Mouse (Mus musculus) embryonic stem cell, embryonic (primary cell): ENCODE results near the gene Nsun2.

Experiments used
- CTCF ChIA-PET, 4 experiments: fragments of 300-600 bp in 2 of 4; fragments of 350-600 bp in 2 of 4; sonication (Branson Sonifier 250); formaldehyde crosslinking; loops; one replicate each; lab custom pipeline; 2022; ENCODE audit warnings: inconsistent platforms in 2 of 4; lab: Charles Lee
- POLR2A ChIA-PET, 4 experiments: fragments of 300-600 bp in 2 of 4; fragments of 350-600 bp in 2 of 4; sonication (Branson Sonifier 250); formaldehyde crosslinking; loops; one replicate each; lab custom pipeline; 2022; ENCODE audit warnings: antibody characterized with exemption in 4 of 4, inconsistent platforms in 1 of 4; lab: Charles Lee

Gene Nsun2

DNA sequence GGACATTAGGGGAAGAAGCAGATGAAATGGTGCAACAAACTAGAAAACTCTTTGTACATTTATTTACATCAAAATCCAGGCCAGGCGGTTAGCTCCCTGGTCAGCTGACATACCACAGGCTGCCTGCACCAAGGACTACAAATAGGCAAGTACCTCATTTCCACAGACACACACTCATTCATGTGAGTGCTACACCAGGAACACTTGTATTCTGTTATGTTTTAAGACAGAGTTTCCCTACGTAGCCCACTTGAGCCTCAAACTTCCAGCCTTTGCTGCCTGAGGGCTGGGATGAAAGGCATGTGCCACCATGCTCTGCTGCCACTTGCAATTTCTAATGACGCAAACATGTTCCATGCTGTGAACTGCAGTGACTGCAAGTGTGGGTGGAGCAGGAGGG is 18.5 kb upstream of the Nsun2 start:
- POLR2A ChIA-PET, result interaction anchor here in 1 of 4 experiments (1.0 kb wide), 1 partner anchor 12 kb away, joined by 3 read pairs; no protein-coding TSS in a partner anchor
- CTCF ChIA-PET, result no interaction called here

GRCm38 (mm10) chr13:69517445-69517844 is 16.1 kb upstream of the Nsun2 start:
- CTCF ChIA-PET, result interaction anchor here in 3 of 4 experiments (0.6 to 2.4 kb wide), 6 partner anchors 8 to 734 kb away, joined by 3 to 9 read pairs (median 6); no protein-coding TSS in a partner anchor
- POLR2A ChIA-PET, result interaction anchor here in 3 of 4 experiments (0.6 to 1.8 kb wide), 5 partner anchors 9 to 116 kb away, joined by 3 to 6 read pairs (median 5); partner anchors contain the start of gene Srd5a1 (in 1 of the 3)

GRCm38 (mm10) chr13:69519137-69519536 is 14.4 kb upstream of the Nsun2 start:
- CTCF ChIA-PET, result interaction anchor here (0.8 to 2.5 kb wide), 6 partner anchors 9 to 15 kb away, joined by 3 to 11 read pairs (median 6); no protein-coding TSS in a partner anchor
- POLR2A ChIA-PET, result interaction anchor here in 2 of 4 experiments (0.6 to 3.1 kb wide), 6 partner anchors 9 to 91 kb away, joined by 3 to 11 read pairs (median 6); partner anchors contain the start of gene Nsun2 (in 1 of the 2)

GRCm38 (mm10) chr13:69522161-69522791 is 11.3 kb upstream of the Nsun2 start:
- CTCF ChIA-PET, result interaction anchor here in 1 of 4 experiments (1.8 kb wide), 1 partner anchor 13 kb away, joined by 7 read pairs; no protein-coding TSS in a partner anchor
- POLR2A ChIA-PET, result interaction anchor here in 2 of 4 experiments (0.5 to 5.2 kb wide), 3 partner anchors 14 to 126 kb away, joined by 3 to 28 read pairs (median 4); no protein-coding TSS in a partner anchor

DNA sequence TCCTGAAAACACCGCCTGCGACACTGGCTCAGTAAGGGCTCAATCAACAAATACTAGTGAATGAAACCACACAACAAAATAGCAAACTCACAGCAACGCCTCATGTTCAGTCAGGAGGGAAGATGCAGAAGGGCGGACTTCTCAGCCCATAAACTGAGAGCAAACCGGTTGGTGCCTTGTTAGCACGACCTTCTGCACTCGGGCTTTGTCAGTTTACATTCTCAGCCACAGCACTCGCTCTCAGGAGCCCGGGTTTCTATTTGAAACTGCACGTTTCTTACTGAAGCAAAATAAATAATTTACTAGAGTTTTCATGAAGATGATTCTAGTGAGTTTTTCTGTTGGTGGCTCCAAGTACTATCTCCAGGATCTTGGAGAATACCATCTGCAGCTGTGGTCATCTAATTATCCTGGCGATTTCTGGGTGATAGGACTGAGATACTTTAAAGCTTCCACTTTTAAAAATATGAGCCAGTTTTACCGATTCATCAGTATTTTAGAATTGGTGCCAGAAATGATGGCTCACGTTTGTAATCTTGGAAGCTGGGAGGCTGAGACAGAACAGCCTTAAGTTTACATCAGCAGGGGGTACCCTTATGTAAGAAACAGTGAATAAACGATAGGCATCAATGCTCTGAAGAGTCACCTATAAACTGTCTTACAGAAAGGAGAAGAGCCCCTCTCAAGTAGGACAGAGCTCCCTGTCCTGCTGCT is 9.9 kb upstream of the Nsun2 start:
- POLR2A ChIA-PET, result interaction anchor here in 1 of 4 experiments (1.1 to 5.2 kb wide), 2 partner anchors 11 to 15 kb away, joined by 5 to 28 read pairs; no protein-coding TSS in a partner anchor
- CTCF ChIA-PET, result interaction anchor here in 2 of 4 experiments (1.0 to 3.6 kb wide), 4 partner anchors 14 to 21 kb away, joined by 3 to 15 read pairs (median 5); no protein-coding TSS in a partner anchor

DNA sequence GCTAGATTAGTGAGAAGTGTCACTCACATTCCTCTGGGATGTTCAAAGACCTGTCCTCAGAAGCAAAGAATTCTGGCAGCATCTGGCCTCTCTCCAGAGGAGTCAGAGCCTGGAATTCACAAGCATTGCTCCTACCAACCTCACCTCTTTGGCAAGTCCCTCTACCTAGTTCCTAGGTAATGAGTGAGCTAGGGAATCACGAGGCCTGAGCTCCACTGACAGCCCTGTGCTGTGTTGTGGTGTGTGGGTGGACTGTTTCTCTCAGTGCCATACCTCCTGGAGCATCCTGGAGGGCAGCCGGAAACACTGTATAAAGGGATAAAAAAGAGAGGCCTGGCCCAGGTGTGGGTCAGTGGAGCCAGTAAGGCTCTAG is 9.4 kb upstream of the Nsun2 start:
- POLR2A ChIA-PET, result interaction anchor here in 1 of 4 experiments (1.0 to 5.2 kb wide), 4 partner anchors 11 to 113 kb away, joined by 3 to 28 read pairs (median 5); no protein-coding TSS in a partner anchor
- CTCF ChIA-PET, result interaction anchor here in 2 of 4 experiments (1.0 to 3.6 kb wide), 3 partner anchors 14 to 21 kb away, joined by 3 to 15 read pairs (median 3); no protein-coding TSS in a partner anchor

DNA sequence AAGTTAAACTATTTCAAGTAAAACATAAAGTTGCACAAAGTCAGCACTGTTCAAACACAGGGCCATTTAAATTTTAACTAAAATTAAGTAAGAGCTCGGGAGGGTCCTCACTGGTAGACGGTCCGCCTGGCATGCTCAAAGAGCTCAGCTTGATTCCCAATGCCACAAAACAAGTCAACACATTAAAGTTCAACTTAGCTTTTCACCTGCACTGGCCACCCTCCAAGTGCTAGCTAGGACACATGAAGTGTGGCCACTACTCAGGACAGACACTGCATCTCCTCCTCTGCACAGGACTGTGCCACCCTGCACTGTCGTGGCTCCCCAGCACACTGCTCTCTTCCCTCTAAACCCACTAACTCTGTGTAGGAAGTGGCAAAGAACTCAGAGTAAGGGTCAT is 7.7 kb upstream of the Nsun2 start:
- POLR2A ChIA-PET, result interaction anchor here in 2 of 4 experiments (0.5 to 5.2 kb wide), 9 partner anchors 8 to 129 kb away, joined by 3 to 28 read pairs (median 4); partner anchors contain the start of gene Srd5a1 (in 1 of the 2)
- CTCF ChIA-PET, result interaction anchor here (0.7 to 3.6 kb wide), 6 partner anchors 16 to 1078 kb away, joined by 3 to 15 read pairs (median 6); no protein-coding TSS in a partner anchor

GRCm38 (mm10) chr13:69528531-69528930 is 5.0 kb upstream of the Nsun2 start:
- CTCF ChIA-PET, result no interaction called here
- POLR2A ChIA-PET, result interaction anchor here in 1 of 4 experiments (0.6 kb wide), 1 partner anchor 44 kb away, joined by 5 read pairs; no protein-coding TSS in a partner anchor

- POLR2A ChIA-PET, result interaction anchor here in 3 of 4 experiments (0.8 to 2.0 kb wide), 3 partner anchors 8 to 81 kb away, joined by 3 to 7 read pairs (median 6); partner anchors contain the start of gene Srd5a1 (in 1 of the 3)
- CTCF ChIA-PET, result interaction anchor here (0.5 to 1.8 kb wide), 4 partner anchors 21 to 123 kb away, joined by 3 to 11 read pairs (median 6); no protein-coding TSS in a partner anchor
Measured at GRCm38 (mm10) chr13:69530156-69530555, 3.4 kb upstream of the Nsun2 start.

DNA sequence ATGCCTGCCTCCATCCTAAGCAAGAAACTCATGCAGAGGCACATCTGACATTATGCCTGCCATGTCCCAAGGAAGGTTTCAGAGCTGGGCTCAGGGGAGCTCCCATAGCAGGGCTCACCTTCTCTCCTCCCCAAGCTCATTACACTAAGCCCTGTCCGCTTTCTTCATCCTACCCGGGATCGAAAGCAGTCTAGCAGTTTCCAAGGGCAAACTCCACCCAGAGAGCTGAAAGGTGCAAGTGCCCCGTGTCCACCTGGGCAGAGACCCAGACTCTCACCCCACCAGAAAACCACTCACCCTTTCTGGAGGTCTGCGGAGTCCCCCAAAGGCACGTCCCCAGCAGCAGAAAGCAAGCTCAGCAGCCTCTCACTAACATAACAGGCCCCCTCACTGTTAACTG is 2.6 kb upstream of the Nsun2 start:
- CTCF ChIA-PET, result interaction anchor here (0.6 to 1.8 kb wide), 5 partner anchors 22 to 1251 kb away, joined by 3 to 11 read pairs (median 3); no protein-coding TSS in a partner anchor

GRCm38 (mm10) chr13:69531431-69531830 is 2.1 kb upstream of the Nsun2 start:
- CTCF ChIA-PET, result interaction anchor here (0.6 to 1.8 kb wide), 4 partner anchors 22 to 1251 kb away, joined by 3 to 11 read pairs (median 4); no protein-coding TSS in a partner anchor

More for the DNA sequence above, 2.6 kb upstream of the Nsun2 start:
- POLR2A ChIA-PET, result interaction anchor here (0.6 to 2.0 kb wide), 7 partner anchors 10 to 80 kb away, joined by 3 to 7 read pairs (median 5); partner anchors contain the start of gene Srd5a1 (in 3 of the 4)

GRCm38 (mm10) chr13:69532101-69532892 is 1.2 kb upstream of the Nsun2 start:
- ChIA-PET POLR2A (interaction anchor here in 2 of 4 experiments (0.6 to 1.5 kb wide), 4 partner anchors 13 to 944 kb away, joined by 3 to 8 read pairs (median 4); partner anchors contain the start of gene Srd5a1 (in 1 of the 2)), CTCF (interaction anchor here in 1 of 4 experiments (0.6 kb wide), 1 partner anchor 21 kb away, joined by 3 read pairs; no protein-coding TSS in a partner anchor)

More at GRCm38 (mm10) chr13:69531431-69531830, 2.1 kb upstream of the Nsun2 start:
- POLR2A ChIA-PET, result interaction anchor here (0.6 to 2.0 kb wide), 7 partner anchors 9 to 80 kb away, joined by 3 to 7 read pairs (median 5); partner anchors contain the start of gene Srd5a1 (in 3 of the 4)

DNA sequence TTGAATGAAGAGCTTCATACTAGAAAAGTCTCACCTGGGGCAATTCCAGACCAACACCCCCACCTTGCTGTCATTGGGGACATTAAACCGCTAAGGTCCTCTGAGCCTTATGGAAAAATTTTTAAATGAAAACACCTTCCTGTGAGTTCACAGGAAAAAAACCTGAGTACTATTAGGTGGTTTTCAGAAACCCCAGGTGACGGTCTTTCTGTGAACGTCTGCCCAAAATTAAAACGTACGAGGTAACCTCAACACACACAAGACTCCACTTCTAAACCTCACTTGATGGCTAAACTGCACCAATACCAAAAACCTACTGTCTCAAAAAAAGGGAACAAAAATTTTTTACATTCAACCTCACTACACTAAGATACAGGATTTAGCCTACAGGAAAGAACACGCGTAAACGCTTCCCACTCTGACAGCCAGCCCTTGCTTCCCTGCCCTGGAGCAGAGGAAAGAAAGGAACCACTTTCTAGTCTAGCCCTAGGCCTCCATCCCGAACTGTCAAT is 597 bp upstream of the Nsun2 start:
- ChIA-PET CTCF (no interaction called here), POLR2A (interaction anchor here in 2 of 4 experiments (0.6 to 1.5 kb wide), 3 partner anchors 13 to 944 kb away, joined by 3 to 8 read pairs (median 4); no protein-coding TSS in a partner anchor)

DNA sequence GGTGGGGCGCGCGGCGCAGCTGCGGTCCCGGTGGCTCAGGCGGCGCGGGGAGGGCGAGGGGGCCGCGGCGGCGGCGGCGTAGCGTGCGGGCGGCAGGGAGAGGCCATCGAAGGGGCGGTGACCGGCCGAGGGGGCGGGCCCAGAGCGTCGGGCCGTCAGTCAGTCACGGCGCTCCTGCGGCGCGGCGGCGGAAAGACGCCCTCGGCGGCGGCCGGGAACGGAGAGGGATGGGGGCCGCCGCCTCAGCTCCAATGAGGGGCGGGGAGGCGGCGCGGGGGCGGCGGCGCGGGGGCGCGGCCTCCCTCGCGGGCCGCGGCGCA is 748 bp downstream of the Nsun2 start, which contains the start of gene Tent4a:
Tent4a (minus strand) TSS at position 284 of the 320 bp plus-strand sequence.
- ChIA-PET CTCF (no interaction called here), POLR2A (interaction anchor here in 2 of 4 experiments (1.1 to 1.5 kb wide), 3 partner anchors 44 to 77 kb away, joined by 3 to 6 read pairs (median 4); partner anchors contain the start of gene Srd5a1 (in 2 of the 2))

- ChIA-PET POLR2A (interaction anchor here in 2 of 4 experiments (0.6 to 2.7 kb wide), 7 partner anchors 8 to 941 kb away, joined by 3 to 7 read pairs (median 3); partner anchors contain the start of gene Srd5a1 (in 2 of the 2)), CTCF (no interaction called here)
Measured at GRCm38 (mm10) chr13:69534654-69535551, 1.4 kb downstream of the Nsun2 start.
